Mouse (Mus musculus) cerebellum, adult 2 months (tissue): Measurements from ENCODE around the gene Ogdh.

Experiments
- CTCF ChIP-seq: fragments of 200-500 bp; IDR thresholded peaks from 2 replicates; pipeline ENCODE4 v1.5.1; 2011; ENCODE audit warnings: low read depth, mild to moderate bottlenecking, control low read depth, low read length, moderate library complexity, borderline replicate concordance; ENCODE audit not compliant: insufficient read depth
- POLR2A ChIP-seq: fragments of 200-500 bp; IDR thresholded peaks from 2 replicates; pipeline ENCODE4 v1.6.1; 2011; ENCODE audit warnings: low read length, control low read depth, borderline replicate concordance; ENCODE audit not compliant: insufficient read depth

DNA sequence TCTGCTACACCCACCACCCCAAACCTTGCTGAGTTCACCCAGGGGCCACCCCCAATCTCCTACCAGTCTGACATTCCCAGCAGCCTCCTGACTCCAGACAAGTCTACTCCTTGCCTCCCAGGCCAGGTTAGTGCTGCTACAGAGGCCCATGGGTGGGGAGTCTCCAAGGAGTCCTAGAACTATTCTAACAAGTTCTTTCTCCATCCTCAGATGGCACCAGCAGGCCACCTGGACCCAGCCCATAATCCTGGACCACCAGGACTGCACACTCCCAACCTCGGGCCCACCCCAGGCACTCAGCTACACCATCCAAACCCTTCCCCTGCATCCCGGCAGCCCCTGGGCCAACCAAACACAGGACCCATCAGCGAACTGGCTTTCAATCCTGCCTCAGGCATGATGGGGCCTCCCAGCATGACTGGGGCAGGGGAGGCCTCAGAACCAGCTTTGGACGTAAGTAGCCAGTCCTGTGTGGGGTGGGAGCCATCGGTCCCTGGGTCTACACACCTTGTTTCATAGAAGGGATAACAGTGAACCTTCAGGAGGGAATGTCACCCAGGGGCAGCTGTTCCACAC, 112.5 kb downstream of the Ogdh start:
- no peak for TF ChIP-seq CTCF
- no peak for TF ChIP-seq POLR2A
